12 mouse cellular contexts compared by ENCODE assay signal in genomic region chr13:81785766-81786480, GRCm38 (mm10). TPM values are rescaled to one million over a fixed set of nuclear protein-coding genes. Genes with fewer than 3 reads are reported as not detected.
A peak's percentile ranks its signal among the peaks of the same experiment; 100 is the strongest.
DNase-seq lines count a peak whose midpoint lies in the region; ATAC-seq and TF ChIP-seq lines count a peak whose summit lies in the region.
"Had no signal": no experiment of that assay in that cellular context is flagged by ENCODE, and none has a peak within 500 bp of the region (broad histone marks: within the 10 kb centered on the region; RNA-seq: fewer than 3 reads in every experiment).

No protein-coding gene starts in this region.

- intact Hi-C loops in left cerebral cortex, postnatal 36 days (cut with DNase I) = loop anchor here (10.0 kb wide), 2 partner anchors 159 to 1929 kb away; no protein-coding TSS in a partner anchor
- intact Hi-C loops in left cerebral cortex, postnatal 10 days (cut with DNase I) = loop anchor here (2.0 to 10.0 kb wide), 5 partner anchors 156 to 1939 kb away; no protein-coding TSS in a partner anchor
- intact Hi-C loops in gastrocnemius, postnatal 36 days (cut with DNase I) = loop anchor here (10.0 kb wide), 2 partner anchors 901 to 1879 kb away; partner anchors contain the start of gene Arrdc3

- no peak for TF ChIP-seq CTCF in midbrain, postnatal 0 days (IDR thresholded peaks at IDR 0.05)

- H3K27ac ChIP-seq in embryonic facial prominence, embryonic 13.5 days = no peak overlapping the region
- no peak overlapping the region for H3K27ac ChIP-seq in midbrain, postnatal 0 days (ENCODE audit: low read depth, low read length)
- H3K27ac ChIP-seq: embryonic facial prominence, embryonic 15.5 days; kidney, postnatal 0 days; limb, embryonic 12.5 days had no signal

- ATAC-seq in embryonic facial prominence, embryonic 13.5 days (ENCODE audit: insufficient number of reproducible peaks, insufficient read depth, low FRiP score, low TSS enrichment, low read depth) = no peak
- ATAC-seq in midbrain, postnatal 0 days (ENCODE audit: low FRiP score) = no peak
- ATAC-seq in CD4-positive, CD25-positive, alpha-beta regulatory T cell, adult 4 months = no peak

- peaks cover 30% of the 10 kb centered on the region for H3K36me3 ChIP-seq in embryonic facial prominence, embryonic 13.5 days
- peaks cover 3% of the 10 kb centered on the region; the same call in 1 of the 2 replicates for H3K36me3 ChIP-seq in midbrain, postnatal 0 days (ENCODE audit: insufficient read depth, low read length)

- H3K9ac ChIP-seq in embryonic facial prominence, embryonic 13.5 days = peak overlapping the region; percentile 1; the same call in 1 of the 2 replicates
- H3K9ac ChIP-seq in midbrain, postnatal 0 days (replicated peaks; ENCODE audit: low read length, poor library complexity, severe bottlenecking) = no peak overlapping the region
- H3K9ac ChIP-seq: embryonic facial prominence, embryonic 15.5 days; limb, embryonic 12.5 days had no signal

- peak overlapping the region; percentile 17; the same call in 1 of the 2 replicates for H3K4me2 ChIP-seq in embryonic facial prominence, embryonic 13.5 days
- peak overlapping the region; percentile 12; the same call in 1 of the 2 replicates for H3K4me2 ChIP-seq in midbrain, postnatal 0 days (ENCODE audit: low read depth, low read length, poor library complexity, severe bottlenecking)
- H3K4me2 ChIP-seq: embryonic facial prominence, embryonic 15.5 days; limb, embryonic 12.5 days had no signal

- no peaks in the 10 kb centered on the region for H3K27me3 ChIP-seq in embryonic facial prominence, embryonic 13.5 days
- H3K27me3 ChIP-seq in midbrain, postnatal 0 days (ENCODE audit: insufficient read depth, low read length) = no peaks in the 10 kb centered on the region
- H3K27me3 ChIP-seq: embryonic facial prominence, embryonic 15.5 days; limb, embryonic 12.5 days had no signal

- no peak overlapping the region for H3K4me3 ChIP-seq in embryonic facial prominence, embryonic 13.5 days
- H3K4me3 ChIP-seq in midbrain, postnatal 0 days (ENCODE audit: low read depth, low read length) = no peak overlapping the region
- H3K4me3 ChIP-seq: embryonic facial prominence, embryonic 15.5 days; limb, embryonic 12.5 days had no signal

- H3K9me3 ChIP-seq in embryonic facial prominence, embryonic 13.5 days = no peaks in the 10 kb centered on the region
- no peaks in the 10 kb centered on the region for H3K9me3 ChIP-seq in midbrain, postnatal 0 days (ENCODE audit: low read length)
- H3K9me3 ChIP-seq: embryonic facial prominence, embryonic 15.5 days; limb, embryonic 12.5 days had no signal

- 71% methylated on average over 11 of the region's 11 CpGs for WGBS in embryonic facial prominence, embryonic 13.5 days
- 75% methylated on average over 11 of the region's 11 CpGs for WGBS in midbrain, postnatal 0 days

- H3K4me1 ChIP-seq in embryonic facial prominence, embryonic 13.5 days = peaks cover 15% of the 10 kb centered on the region
- peaks cover 7% of the 10 kb centered on the region; the same call in 1 of the 2 replicates for H3K4me1 ChIP-seq in midbrain, postnatal 0 days (ENCODE audit: insufficient read depth, low read length)

- peak; percentile 38 to 47 for DNase-seq in left cerebral cortex, postnatal 36 days (ENCODE audit: low spot score in 2 of 2)
- no peak for DNase-seq in left cerebral cortex, postnatal 10 days (ENCODE audit: extremely low spot score in 1 of 2, low spot score in 2 of 2)
- DNase-seq in cerebellum, adult 8-10 months = peak; percentile 37
- no peak for DNase-seq in midbrain, postnatal 0 days (ENCODE audit: low spot score)
- DNase-seq in lung, adult 18-20 months = no peak
- no peak for DNase-seq in gastrocnemius, postnatal 36 days
- DNase-seq: lung, postnatal 4 days had no signal

RNA-seq across cellular contexts. Expression of gene Cetn3, which starts 3.0 kb away (rescaled TPM):
- total RNA-seq in left cerebral cortex, postnatal 36 days (2021) = 100 to 1,000 TPM; 107 to 118 TPM
- 100 to 1,000 TPM; 195 to 203 TPM for total RNA-seq in left cerebral cortex, postnatal 10 days (2021)
- 260 and 291 TPM in 2 replicates for polyA plus RNA-seq in embryonic facial prominence, embryonic 13.5 days (2015; fragmentation: Nextera tagmentation; extraction: Ambion mirVana)
- 58.3 and 92.6 TPM in 2 replicates for total RNA-seq in midbrain, postnatal 0 days (2014; rRNA removed)
- 322 and 326 TPM in 2 replicates for polyA plus RNA-seq in midbrain, postnatal 0 days (2015; fragmentation: Nextera tagmentation; extraction: Ambion mirVana)
- 100 to 1,000 TPM; 178 to 181 TPM for polyA plus RNA-seq in CD4-positive, CD25-positive, alpha-beta regulatory T cell, adult 4 months (2017; shearing (Covaris generic))
- 10 to 100 TPM; 23.2 to 28.0 TPM for total RNA-seq in gastrocnemius, postnatal 36 days (2021)

Comparison
In these comparisons a context has a peak if more than half of its experiments do, and no peak if none do; other contexts are left out.
1. DNase-seq: peak in left cerebral cortex, postnatal 36 days (2 of 2) and cerebellum, adult 8-10 months (single experiment); none in left cerebral cortex, postnatal 10 days (0 of 2), midbrain, postnatal 0 days (single experiment), lung, adult 18-20 months (0 of 2) and gastrocnemius, postnatal 36 days (0 of 2).